Mouse (Mus musculus) frontal cortex, postnatal 25 days (tissue): ENCODE results near the gene Tnfsf13.

Source experiments
- DNase-seq, 2 experiments: peaks; one replicate each; pipeline ENCODE4 v3.0.0; 2022; ENCODE audit warnings: low spot score in 2 of 2

Gene Tnfsf13

DNA sequence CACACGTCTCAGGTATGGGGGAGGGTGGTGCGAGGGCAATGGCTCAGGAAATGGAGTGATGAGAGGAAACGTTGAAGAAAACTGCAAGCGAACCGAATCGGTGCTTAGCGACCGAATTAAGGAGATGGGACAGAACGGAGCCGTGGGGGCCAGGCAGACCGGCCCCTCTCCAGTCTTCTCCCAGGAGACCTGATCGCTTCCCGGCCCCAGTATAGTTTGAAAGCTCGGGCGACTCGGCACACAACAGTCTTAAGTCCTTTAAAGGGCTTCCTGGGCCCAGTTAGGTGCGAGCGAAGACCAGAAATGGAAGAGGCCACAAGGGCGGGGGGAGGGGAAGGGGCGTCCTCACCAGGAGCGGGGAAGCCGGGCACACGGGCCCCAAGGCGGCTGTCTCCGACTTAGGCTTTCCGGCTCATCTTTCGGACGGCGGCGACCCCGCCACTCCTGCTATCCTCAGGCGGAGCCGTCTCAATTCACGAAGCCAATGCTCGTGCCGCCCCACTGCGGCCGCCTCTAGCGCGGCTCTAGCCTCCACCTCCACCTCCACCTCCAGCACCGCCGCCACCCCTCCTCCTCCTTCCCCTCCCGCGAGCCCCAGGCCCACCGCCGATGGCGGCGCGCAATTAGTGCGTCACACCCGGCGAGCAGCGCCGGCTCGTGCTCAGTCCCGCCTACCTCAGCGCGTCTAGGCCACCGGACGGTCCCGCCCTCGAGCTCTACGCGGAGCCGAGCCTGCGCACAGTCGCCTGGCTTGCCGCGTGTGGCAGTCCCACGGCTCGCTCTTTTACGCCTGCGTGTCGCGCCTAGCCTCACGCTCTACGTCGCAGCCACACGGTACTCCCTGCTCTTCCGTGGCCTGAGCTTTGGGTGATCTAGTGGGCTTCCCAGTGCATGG, 4.0 kb downstream of the Tnfsf13 start, which contains the start of gene Senp3:
Senp3 (minus strand) TSS at position 771 of the 895 bp plus-strand sequence.
- DNase-seq, result peak; percentile 87 to 95

DNA sequence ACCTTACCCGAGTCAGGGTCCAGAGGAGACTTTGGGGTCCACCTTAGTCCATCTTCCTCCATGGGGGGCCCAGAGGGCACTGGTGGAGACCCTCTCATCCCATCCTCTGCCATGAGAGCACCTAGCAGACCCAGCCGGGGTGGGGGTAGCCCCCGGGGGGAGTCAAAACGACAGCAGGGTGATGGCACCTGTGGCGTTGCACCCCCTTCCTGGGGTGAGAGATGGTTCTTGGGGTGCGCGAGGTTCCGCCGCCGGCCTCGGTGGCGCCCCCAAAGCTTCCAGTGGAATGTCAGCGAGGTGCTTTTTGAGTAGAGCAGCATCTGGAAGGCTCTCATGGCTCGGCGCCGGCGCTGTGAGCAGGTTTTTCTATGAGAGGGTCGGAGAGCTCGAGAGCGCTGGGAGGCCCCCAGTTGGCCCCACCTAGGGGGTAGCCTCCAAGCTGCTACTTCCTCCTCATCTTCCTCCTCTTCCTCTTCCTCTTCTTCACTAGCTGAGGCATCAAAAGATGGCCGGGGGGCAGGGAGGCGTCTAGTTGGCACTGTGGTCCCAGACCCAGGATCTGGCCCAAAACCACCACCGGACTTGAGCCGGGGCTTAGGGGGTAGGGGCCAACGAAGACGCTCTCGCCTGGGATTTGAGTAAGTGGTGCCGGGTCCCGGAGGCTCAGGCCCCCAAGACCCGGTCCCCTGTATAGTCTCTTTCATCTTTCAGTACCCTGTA, 5.3 kb downstream of the Tnfsf13 start:
- no peak for DNase-seq

DNA sequence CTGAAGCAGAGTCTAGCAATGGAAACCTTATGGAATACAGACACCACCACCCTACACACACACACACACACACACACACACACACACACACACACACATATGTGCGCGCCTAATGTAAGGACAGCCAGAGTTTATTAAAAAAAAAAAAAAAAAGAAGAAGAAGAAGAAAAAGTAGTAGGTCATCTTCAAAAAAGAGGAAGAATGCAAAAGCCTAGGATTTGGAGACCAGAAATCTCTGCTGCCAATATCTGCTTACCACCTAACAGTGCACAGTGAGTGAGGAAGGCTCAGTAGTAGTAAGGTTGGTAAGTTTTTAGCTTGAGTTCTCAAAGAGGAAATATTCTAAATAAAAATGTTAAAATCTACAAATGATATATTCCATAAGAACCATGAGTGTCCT, 6.4 kb downstream of the Tnfsf13 start:
- no peak for DNase-seq

DNA sequence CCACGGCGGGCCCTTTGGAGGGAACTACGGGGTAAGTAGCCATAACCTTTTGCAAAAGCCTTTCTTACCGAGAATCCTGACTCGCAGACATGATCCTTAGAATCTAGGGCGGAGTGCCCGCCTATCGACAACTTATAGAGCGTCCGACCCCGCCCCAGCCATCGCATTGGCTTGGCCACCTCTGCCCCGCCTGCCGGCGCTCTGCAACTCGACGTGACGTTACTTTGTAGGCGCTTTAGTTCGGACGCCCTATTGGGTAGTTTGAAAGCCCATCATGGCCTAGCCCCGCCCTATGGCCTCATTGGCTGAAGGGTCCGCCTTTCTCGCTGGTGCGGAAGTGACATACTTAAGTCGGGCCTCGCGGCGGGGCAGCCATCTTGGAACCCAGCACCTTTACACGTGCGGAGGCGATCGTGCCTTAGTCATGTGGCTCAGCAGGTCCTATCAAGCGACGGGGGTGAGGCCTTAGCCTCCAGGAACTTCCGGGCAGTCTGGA, 13.3 kb downstream of the Tnfsf13 start, which contains the start of gene Eif4a1:
Eif4a1 (minus strand) TSS at position 213 of the 496 bp plus-strand sequence.
- peak; percentile 100 for DNase-seq

DNA sequence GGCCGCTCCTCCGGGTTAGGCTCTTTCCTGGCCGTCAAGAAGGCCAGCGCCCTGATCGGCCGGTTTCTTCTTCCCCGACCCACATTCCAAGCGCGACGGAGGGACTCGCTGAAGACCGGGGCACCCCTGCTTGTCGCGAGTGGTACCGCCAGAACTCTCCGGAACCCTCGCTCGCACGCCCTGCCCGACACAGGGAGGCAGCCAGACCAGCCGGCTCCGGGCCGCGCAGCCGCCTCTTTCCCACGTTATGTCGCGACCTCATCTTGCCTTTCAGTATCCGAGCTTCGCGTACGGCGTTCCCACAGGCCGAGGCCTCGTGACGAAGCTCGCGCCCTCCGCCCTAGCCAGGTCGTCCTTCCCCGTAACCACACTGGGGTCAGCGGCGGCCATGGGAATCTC, 13.9 kb downstream of the Tnfsf13 start:
- no peak for DNase-seq

DNA sequence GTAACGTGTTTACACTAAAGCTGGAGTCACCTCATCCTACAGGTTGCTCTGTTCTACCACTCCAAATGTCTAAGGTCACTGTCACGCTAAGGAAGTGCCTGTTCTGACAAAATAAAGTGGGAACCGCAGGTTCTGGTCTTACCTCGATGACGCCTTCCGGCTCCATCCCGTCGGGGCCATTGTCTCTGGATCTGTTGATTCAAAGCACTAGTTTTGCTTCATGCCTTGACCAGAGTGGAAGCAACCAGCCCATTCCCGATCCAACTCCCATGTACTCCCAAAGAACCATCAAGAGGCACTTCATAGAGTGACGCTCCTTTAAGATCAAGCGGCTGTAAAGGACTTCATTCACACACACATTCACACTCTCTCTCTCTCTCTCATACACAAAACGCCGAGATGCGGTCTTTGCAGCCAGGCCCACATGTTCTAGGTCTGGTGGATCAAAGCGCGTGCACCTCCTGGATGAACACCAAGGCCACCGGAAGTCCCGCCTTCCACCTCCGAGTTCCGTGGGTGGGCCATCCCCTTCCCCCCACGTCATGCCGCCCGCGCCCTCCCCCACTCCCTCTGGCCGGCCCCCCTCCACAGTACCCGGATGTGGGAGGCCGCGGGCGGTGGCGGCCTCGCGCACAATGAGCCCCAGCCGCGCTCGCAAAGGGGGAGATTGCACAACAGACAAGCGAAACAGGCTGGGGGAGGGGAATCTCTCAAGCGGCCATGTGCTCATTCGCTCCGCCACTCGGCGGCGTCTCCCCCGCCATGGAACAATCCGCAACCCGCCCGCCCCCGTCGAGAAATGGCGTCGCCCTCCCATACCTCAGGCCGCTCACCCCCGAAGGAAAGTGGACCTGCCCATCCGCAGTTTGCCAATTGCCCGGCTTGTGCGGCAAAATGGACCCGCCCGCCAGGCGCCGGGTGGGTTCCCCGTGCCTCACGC, 14.5 kb downstream of the Tnfsf13 start:
- peak; percentile 74 to 79 for DNase-seq

DNA sequence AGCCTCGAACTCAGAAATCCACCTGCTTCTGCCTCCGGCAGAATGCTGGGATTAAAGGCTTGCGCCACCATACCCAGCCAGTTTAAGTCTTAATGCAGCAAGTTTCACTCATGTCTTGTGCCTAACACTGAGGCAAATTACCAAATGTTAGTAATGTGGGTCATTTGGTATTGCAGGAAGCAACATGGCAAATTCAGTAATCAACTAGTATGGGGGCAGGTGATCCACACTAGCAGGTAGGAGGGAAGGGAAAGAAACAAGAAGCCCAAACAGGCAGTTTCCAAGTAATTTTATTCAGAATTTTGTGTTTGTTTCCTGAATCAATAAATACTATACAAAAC, 18.9 kb downstream of the Tnfsf13 start:
- no peak for DNase-seq

DNA sequence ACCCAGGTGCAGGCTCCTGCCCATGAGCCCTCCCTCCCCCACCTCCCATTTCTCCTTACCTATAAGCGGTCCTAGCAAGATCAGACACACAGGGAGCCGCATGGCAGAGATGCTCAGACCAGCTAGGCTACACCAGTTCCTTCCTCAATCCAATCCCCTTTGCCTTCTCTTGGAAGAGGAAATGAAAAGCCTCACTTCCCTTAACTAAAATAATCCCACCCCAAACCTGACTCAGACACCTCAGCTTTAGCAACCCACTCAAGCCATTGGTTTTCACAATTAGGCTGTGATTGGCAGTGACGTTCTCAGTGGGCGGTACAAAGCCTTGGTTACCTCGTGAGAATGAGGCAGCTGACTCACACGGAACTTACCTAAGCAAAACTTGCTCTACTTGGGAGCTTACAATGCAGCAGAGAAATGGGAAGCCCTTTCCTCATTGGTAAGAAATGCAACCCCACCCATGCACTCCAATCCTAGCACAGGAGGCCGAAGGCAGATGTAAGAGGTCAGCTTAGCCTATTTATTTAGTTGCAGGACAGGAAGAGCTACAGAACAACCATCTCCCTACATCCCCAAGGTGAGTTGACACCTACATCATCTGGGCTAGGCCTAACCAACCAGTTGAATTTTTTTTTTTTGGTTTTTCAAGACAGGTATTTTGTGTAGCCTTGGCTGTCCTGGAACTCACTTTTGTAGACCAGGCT, 19.5 kb downstream of the Tnfsf13 start, which contains the start of gene Cd68:
Cd68 (minus strand) TSS at position 193 of the 704 bp plus-strand sequence.
- peak in 1 of 2 experiments; percentile 43 for DNase-seq

DNA sequence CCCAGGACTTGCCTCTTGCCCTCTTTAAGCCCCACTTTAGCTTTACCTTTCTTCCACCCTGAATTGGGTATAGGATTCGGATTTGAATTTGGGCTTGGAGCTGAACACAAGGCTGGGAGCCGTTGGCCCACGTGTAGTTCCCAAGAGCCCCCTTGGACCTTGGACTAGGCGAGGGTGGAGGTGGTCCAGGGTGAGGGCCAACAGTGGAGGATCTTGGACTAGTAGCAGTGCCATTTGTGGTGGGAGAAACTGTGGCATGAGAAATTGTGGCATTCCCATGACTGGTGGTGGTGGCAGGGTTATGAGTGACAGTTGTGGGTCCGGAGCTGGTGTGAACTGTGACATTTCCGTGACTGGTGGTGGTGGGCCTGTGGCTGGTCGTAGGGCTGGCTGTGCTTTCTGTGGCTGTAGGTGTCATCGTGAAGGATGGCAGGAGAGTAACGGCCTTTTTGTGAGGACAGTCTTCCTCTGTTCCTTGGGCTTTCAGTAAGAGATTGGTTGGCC, 20.1 kb downstream of the Tnfsf13 start:
- DNase-seq, result no peak

DNA sequence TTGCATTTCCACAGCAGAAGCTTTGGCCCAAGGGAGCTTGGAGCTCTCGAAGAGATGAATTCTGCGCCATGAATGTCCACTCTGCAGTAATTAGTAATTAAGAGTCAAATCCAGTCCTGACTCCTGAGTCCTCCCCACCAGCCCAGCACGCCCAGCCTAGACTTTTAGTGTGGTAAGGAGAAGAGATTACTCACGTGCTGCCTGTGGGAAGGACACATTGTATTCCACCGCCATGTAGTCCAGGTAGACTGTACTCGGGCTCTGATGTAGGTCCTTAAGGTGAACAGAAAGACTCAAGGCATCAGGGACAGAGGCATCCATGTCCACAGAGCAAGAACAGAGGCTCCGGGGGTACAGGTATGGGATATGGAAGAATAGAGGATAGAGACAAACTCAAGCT, 20.7 kb downstream of the Tnfsf13 start:
- DNase-seq, result no peak

DNA sequence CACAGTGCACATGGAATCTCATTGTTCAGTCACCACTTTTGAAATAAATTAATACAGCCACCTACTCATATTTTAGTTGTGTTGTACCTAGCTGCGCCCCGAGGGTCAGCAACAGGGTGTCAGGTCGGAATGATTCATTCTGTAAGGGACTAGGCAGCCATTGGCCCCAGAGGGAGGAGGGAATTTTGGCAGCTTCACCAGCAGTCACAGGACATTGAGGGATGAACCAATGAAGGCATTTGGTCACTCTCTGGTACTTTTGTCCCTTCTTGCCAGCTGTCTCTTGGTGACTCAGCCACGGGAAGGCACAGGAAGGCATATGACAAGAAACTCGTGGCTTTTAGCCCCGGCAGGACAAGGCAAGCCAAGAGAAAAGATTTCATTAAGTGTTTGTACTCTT, 21.8 kb downstream of the Tnfsf13 start:
- no peak for DNase-seq

DNA sequence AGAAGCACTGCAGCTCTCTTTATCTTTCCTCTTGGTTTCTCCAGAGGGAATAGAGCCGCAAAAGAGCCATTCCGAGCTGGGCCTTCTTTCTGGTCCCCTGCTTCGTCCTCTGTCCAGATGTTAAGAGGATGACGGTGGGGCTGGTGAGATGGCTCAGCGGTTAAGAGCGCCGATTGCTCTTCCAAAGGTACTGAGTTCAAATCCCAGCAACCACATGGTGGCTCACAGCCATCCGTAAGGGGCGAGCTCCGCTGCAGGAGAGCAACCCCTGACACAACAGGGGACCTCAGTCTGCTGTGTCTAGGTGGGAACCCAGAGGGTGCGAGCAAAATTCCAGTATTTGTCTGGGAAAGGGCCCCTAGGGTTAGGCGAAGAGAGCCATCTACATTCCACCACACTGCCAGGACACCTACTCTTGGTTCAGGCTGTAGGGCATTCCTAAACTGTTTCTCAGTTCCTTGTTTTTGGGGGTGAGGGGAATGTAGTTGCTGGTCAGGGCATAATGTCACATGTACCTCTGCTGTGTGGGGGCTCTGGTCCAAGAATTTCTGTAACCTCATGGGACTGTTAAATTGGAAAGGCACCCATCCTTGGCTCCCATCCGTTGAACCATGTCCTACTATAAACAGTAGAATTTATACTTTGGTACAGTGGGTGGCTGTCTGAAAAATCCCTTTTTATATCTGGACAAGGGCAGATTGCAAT, 22.5 kb downstream of the Tnfsf13 start:
- no peak for DNase-seq

DNA sequence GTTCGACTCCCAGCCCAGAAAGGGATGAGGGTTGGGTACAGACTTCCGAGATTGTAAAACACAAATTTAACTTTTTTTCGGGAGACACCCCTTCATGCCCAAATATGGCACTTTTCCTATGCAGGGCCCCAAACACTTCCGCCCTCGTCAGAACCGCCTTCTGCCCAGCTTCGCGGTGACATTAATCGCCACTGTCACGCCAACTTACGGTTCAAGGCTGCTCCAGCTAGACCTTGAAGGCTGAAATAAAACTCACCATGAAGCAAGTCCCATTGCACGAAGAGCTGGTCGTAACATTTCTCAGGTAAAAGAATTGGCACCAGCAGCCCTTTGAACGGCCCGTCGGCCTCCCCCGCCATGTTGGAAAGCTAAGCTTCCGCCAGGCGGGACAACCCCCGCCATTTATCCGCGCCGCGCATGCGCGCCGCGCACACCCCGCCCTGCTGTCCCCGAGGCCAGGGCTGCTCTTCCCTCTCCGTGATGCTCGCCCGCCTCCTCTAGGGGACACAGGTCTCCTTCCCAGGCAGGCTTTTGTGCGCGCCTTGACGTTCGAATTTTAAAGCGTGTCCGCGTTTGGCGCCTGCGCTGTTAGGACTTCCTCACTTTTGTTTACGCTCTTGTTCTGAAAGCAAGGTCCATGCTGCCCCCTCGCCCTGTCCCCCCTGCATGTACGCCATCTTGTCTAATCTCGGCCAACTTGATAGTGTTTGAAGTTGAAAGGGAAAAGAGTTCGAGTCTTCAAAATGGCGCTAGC, 23.2 kb downstream of the Tnfsf13 start, which contains the start of gene Mpdu1:
Mpdu1 (minus strand) TSS at position 430 of the 754 bp plus-strand sequence.
- peak; percentile 81 to 88 for DNase-seq

DNA sequence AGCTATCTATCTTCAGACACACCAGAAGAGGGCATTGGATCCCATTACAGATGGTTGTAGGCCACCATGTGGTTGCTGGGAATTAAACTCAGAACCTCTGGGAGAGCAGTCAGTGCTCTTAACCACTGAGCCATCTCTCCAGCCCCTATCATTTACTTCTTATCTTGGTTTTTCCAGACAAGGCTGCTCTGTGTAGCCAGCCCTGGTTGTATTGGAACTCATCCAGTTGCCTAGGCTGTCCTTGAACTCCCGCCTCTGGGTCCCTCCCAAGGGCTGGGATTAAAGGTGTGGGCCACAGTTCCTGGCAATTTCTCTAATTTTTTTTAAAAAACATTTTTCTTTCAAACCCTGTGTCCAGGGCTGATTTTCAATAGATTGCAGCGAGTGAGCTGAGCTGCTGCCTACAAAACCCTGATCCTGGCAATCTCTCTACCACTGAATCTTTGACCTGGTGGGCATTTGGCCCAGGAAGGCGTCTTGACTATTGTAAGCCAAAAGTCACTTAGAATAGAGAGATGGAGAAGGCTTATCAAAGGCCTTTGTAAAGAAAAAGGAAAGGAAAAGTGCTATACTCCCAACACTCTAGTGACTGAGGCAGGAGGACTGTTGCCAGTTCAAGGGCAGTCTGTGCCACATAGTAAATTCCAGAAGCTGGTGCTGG, 24.2 kb downstream of the Tnfsf13 start:
- DNase-seq, result no peak

DNA sequence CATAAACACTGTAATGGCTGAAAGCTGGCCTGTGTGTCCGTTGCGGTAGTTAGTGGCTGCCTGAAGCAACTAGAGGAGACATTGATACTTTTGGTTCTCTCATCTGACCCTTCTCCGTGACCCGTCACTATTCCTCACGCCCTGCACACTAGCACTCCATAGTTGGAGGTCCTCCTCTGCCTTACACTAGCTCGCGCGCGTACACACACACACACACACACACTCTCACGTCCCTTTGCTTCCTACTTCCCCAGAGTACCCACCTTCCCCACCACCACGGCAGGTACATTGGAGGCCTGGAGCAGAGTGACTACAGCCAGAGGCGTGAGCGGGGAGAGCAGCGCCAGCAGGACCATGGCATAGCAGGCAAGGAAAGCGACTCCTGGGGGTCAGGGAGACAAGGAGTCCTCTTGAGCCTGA, 28.1 kb downstream of the Tnfsf13 start:
- DNase-seq, result no peak

DNA sequence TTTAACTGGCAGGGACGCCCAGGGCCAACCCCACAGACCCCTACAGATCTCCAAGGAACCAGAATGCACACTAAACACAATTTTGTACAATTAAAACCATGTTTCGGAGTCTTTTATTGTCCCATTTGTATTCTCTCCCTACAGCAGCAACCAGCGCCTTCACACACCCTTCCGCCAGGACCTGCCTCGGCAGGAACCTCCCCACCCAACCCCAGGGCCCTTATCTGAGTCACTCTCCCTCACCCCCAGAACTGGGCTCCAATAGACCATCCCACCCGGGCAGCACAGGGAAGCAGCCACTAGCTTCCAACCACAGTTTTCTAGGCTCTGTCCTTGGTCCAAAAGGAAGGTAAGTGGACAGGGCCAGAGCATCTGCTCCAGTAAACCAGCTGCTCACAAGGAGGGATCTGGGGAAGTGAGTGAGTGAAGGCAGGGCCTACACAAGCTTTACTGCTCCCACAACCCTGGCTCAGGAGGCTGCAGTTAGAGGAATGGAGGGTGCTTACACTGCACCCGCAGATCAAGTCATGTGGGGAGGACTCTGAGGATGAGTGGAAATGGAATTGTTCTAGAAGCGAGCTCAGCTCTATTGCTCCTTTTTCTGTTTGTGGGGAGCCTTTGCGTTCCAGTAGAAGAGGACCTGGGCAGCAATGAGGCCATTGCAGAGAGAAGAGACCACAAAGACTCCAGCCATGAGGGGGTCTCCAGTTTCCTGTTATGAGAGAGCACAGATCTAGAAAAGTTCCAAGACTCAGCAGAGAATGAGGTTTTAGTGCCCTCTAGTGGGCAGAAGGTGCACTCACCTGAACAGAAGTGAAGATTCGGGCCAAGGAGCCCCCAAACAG, 28.7 kb downstream of the Tnfsf13 start:
- DNase-seq, result no peak

DNA sequence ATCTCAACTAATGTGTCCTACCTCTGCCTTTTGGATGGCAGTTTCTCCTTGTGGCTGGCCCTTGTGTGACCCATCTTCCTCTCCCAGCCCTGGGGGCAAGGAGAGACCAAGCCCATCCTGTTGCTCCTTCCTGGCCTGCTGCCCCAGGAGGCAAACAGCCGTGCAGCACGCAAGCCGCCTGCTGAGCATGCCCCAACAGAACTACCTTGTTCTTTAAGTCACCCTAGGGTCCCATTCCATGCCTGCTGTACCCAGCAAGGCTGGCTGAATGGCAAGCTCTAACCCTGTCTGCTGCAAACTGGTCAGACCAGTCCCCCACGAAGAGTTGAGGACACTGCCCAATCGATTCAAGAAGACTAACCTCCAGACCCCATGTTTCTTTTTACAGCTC, 29.5 kb downstream of the Tnfsf13 start:
- no peak for DNase-seq
